Mouse (Mus musculus) E14TG2a.4 (cell line): ENCODE measurements around the gene Tfap2e.

Experiments used
- CTCF ChIP-seq: conservative IDR thresholded peaks from 2 replicates; pipeline ENCODE4 v1.5.1; 2014; ENCODE audit warnings: low read length
- NANOG ChIP-seq: IDR thresholded peaks from 2 replicates; pipeline ENCODE4 v1.6.1; 2014; ENCODE audit warnings: borderline replicate concordance, low read length, mixed read lengths

DNA sequence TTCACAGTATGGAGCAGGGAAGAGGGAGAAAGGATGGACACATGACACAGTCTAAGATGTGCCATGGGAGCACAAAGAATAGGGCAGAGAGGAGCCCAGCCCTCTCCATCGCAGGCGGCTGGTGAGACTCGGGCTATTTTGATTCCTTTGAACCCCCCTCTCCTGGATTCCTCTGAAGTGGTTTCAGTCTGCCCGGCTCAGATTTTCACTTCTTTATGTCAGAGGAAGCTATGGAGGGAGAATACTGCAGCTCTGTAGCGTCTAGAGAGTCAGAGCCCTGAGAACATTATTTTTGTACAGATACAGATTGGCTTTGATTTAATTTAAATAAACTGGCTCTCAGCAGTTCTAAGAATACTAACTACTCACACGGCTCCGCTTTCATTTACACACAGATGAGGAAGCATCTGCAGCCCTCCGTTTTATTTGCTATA is 43.1 kb upstream of the Tfap2e start:
- TF ChIP-seq CTCF (no peak), NANOG (no peak)
